Mouse (Mus musculus) ES-E14 (cell line): ENCODE results near the gene Scarb1.

Experiments used
- CHD2 ChIP-seq: IDR thresholded peaks from 2 replicates; pipeline ENCODE4 v1.6.1; 2014; ENCODE audit warnings: mild to moderate bottlenecking, low read depth, low read length, inconsistent platforms
- HCFC1 ChIP-seq: IDR thresholded peaks from 2 replicates; pipeline ENCODE4 v1.6.1; 2012; ENCODE audit warnings: low read length, inconsistent platforms, borderline replicate concordance; ENCODE audit not compliant: insufficient read depth
- ZC3H11A ChIP-seq: IDR thresholded peaks from 2 replicates; pipeline ENCODE4 v1.6.1; 2012; ENCODE audit warnings: low read depth, mild to moderate bottlenecking, inconsistent platforms, low read length, borderline replicate concordance
- ZNF384 ChIP-seq: IDR thresholded peaks from 2 replicates; pipeline ENCODE4 v1.6.1; 2012; ENCODE audit warnings: low read depth, low read length, inconsistent platforms

DNA sequence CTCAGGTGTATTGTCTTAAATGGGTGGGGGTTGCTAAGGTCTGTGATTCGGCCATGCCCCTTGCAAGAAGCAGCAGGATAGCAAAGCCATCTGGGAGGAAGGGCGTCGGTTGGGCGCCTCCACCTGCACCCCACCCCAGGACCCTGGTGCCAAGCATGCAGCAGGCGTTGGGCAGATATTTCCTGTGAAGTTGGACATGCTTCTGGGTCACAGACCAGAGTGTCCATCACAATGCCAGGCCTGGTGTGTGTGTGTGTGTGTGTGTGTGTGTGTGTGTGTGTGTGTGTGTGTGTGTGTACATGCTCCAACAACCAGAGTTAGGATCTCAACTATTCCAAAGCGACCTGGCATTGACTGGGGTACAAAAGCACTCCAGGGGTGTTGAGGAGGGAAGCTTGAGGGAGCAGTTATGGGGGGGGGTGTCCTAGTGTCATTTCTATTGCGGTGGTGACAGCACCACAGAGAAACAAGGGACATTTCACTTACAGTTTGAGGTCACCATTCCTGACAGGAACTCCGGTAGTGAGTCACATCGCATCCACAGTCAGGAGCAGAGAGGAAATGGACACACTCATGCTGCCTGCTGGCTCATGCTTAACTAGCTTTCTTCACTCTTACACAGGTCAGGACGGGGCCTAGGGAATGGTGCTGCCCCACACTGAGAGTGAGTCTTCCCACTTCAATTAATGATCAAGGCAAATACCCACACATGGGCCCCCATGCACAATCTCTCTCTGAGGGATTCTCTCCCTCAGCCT is 68.5 kb downstream of the Scarb1 start:
- TF ChIP-seq CHD2 (no peak), HCFC1 (no peak), ZNF384 (no peak), ZC3H11A (no peak)
